Mouse (Mus musculus) intestine, embryonic 16.5 days (tissue): Measurements from ENCODE around the gene Spem2. TPM values are rescaled to one million over a fixed set of nuclear protein-coding genes. Genes with fewer than 3 reads are reported as not detected.
"Not testable (repeated sequence)": the region's sequence is repeated elsewhere in the genome, so short reads cannot be mapped to it uniquely, and the experiment has no call there.

Experiments used
- ATAC-seq: fragments of 200-750 bp; cut with Nextera tagmentation; 2 replicates; pipeline ENCODE4 v1.8.0; 2017; ENCODE audit warnings: moderate TSS enrichment, moderate library complexity
- H3K27ac ChIP-seq: fragments of 300-500 bp; sonication (generic); 2 replicates; pipeline ENCODE4 v1.5.1; 2014; ENCODE audit warnings: mild to moderate bottlenecking, low read length
- H3K27me3 ChIP-seq: fragments of 300-500 bp; sonication (generic); replicated peaks from 2 replicates; pipeline ENCODE4 v1.6.1; 2014; ENCODE audit warnings: low read length, control low read depth, mixed read lengths; ENCODE audit not compliant: control insufficient read depth, insufficient read depth
- H3K36me3 ChIP-seq: fragments of 300-500 bp; sonication (generic); 2 replicates; pipeline ENCODE4 v1.6.1; 2014; ENCODE audit warnings: low read length, control low read depth; ENCODE audit not compliant: control insufficient read depth, insufficient read depth
- H3K4me1 ChIP-seq: fragments of 300-500 bp; sonication (generic); 2 replicates; pipeline ENCODE4 v1.6.1; 2014; ENCODE audit warnings: low read length, control low read depth, mixed read lengths; ENCODE audit not compliant: control insufficient read depth, insufficient read depth
- H3K4me2 ChIP-seq: fragments of 300-500 bp; sonication (generic); 2 replicates; pipeline ENCODE4 v1.6.1; 2014; ENCODE audit warnings: low read depth, low read length, control low read depth
- H3K4me3 ChIP-seq: fragments of 300-500 bp; sonication (generic); 2 replicates; pipeline ENCODE4 v1.5.1; 2014; ENCODE audit warnings: mild to moderate bottlenecking, low read length
- H3K9ac ChIP-seq: fragments of 300-500 bp; sonication (generic); 2 replicates; pipeline ENCODE4 v1.6.1; 2014; ENCODE audit warnings: low read depth, low read length
- H3K9me3 ChIP-seq: fragments of 300-500 bp; sonication (generic); 2 replicates; pipeline ENCODE4 v1.6.1; 2016; ENCODE audit warnings: low read length, control low read depth; ENCODE audit not compliant: control insufficient read depth
- WGBS: fragments of 180-500 bp; shearing (Covaris S2); extraction: QIAGEN DNeasy Blood & Tissue Kit; methylation state at CpG from one replicate; pipeline ENCODE4 v1.1.7; 2014; 5-methylcytosine and 5-hydroxymethylcytosine counted together
- polyA plus RNA-seq: library from polyadenylated mRNA; unstranded; fragments of >200 nt; fragmentation: Nextera tagmentation; extraction: Ambion mirVana; gene quantifications from 2 replicates; pipeline ENCODE4 v1.2.1, GENCODE M21; 2015

Gene Spem2
- not detected in 2 replicates for polyA plus RNA-seq

GRCm38 (mm10) chr11:69818365-69818764, at the start of gene Spem2:
Gene Spem2, minus strand, starts transcription at chr11:69818465.
- Histone ChIP-seq H3K9me3 (peaks cover 9% of the 10 kb centered on the region), H3K9ac (no peak within 1 kb of the TSS), H3K4me2 (no peak within 1 kb of the TSS), H3K4me1 (no peaks in the 10 kb centered on the region), H3K4me3 (no peak within 1 kb of the TSS), H3K27ac (no peak within 1 kb of the TSS), H3K36me3 (no peaks in the 10 kb centered on the region), H3K27me3 (no peaks in the 10 kb centered on the region)
- ATAC-seq = no peak
- 77% methylated on average over 2 of the region's 2 CpGs for WGBS

GRCm38 (mm10) chr11:69867335-69867734, 49.1 kb upstream of the Spem2 start:
- H3K9me3 ChIP-seq = no peaks in the 10 kb centered on the region
- H3K36me3 ChIP-seq = no peaks in the 10 kb centered on the region
- no peaks in the 10 kb centered on the region for H3K4me1 ChIP-seq
- no peak overlapping the region for H3K27ac ChIP-seq
- H3K27me3 ChIP-seq = no peaks in the 10 kb centered on the region
- no peak for ATAC-seq
- H3K4me2 ChIP-seq = no peak overlapping the region
- WGBS = 60% methylated on average over 9 of the region's 9 CpGs
- H3K4me3 ChIP-seq = no peak overlapping the region
- no peak overlapping the region for H3K9ac ChIP-seq

GRCm38 (mm10) chr11:69865561-69865960, 47.3 kb upstream of the Spem2 start:
- no peak overlapping the region for H3K27ac ChIP-seq
- WGBS = 80% methylated on average over 9 of the region's 9 CpGs
- H3K4me1 ChIP-seq = no peaks in the 10 kb centered on the region
- H3K4me2 ChIP-seq = no peak overlapping the region
- no peak overlapping the region for H3K4me3 ChIP-seq
- no peak overlapping the region for H3K9ac ChIP-seq
- no peaks in the 10 kb centered on the region for H3K27me3 ChIP-seq
- H3K9me3 ChIP-seq = no peaks in the 10 kb centered on the region
- H3K36me3 ChIP-seq = no peaks in the 10 kb centered on the region
- ATAC-seq = no peak

GRCm38 (mm10) chr11:69864138-69864860, 46.0 kb upstream of the Spem2 start:
- H3K9me3 ChIP-seq = no peaks in the 10 kb centered on the region
- no peaks in the 10 kb centered on the region for H3K36me3 ChIP-seq
- no peak overlapping the region for H3K4me3 ChIP-seq
- no peak overlapping the region for H3K4me2 ChIP-seq
- 57% methylated on average over 8 of the region's 8 CpGs for WGBS
- H3K27ac ChIP-seq = no peak overlapping the region
- H3K9ac ChIP-seq = no peak overlapping the region
- no peaks in the 10 kb centered on the region for H3K27me3 ChIP-seq
- ATAC-seq = no peak
- no peaks in the 10 kb centered on the region for H3K4me1 ChIP-seq

GRCm38 (mm10) chr11:69863729-69864128, 45.5 kb upstream of the Spem2 start:
- H3K4me1 ChIP-seq, H3K36me3 ChIP-seq, H3K9me3 ChIP-seq, H3K4me2 ChIP-seq, H3K4me3 ChIP-seq, H3K27ac ChIP-seq, H3K9ac ChIP-seq, ATAC-seq, H3K27me3 ChIP-seq: not testable (repeated sequence)
- 56% methylated on average over 3 of the region's 3 CpGs for WGBS

GRCm38 (mm10) chr11:69858113-69858998, 40.1 kb upstream of the Spem2 start, which contains the start of gene Tnk1:
Gene Tnk1, minus strand, starts transcription at chr11:69858730.
- Histone ChIP-seq H3K4me1 (peaks cover 5% of the 10 kb centered on the region; the same call in 1 of the 2 replicates), H3K9ac (peak within 1 kb of the TSS; percentile 74), H3K27me3 (no peaks in the 10 kb centered on the region), H3K4me2 (peak within 1 kb of the TSS; percentile 28), H3K36me3 (no peaks in the 10 kb centered on the region), H3K9me3 (no peaks in the 10 kb centered on the region), H3K4me3 (peak within 1 kb of the TSS; percentile 51), H3K27ac (peak within 1 kb of the TSS; percentile 82)
- ATAC-seq = peak; percentile 95
- WGBS = 18% methylated on average over 30 of the region's 30 CpGs

GRCm38 (mm10) chr11:69855347-69855746, 37.1 kb upstream of the Spem2 start:
- 38% methylated on average over 16 of the region's 16 CpGs for WGBS
- peaks cover 11% of the 10 kb centered on the region; the same call in 1 of the 2 replicates for H3K36me3 ChIP-seq
- peaks cover 5% of the 10 kb centered on the region; the same call in 1 of the 2 replicates for H3K4me1 ChIP-seq
- H3K4me3 ChIP-seq = no peak overlapping the region
- H3K4me2 ChIP-seq = no peak overlapping the region
- ATAC-seq = no peak
- no peak overlapping the region for H3K27ac ChIP-seq
- no peaks in the 10 kb centered on the region for H3K9me3 ChIP-seq
- H3K9ac ChIP-seq = no peak overlapping the region
- H3K27me3 ChIP-seq = no peaks in the 10 kb centered on the region

- 82% methylated on average over 10 of the region's 10 CpGs for WGBS
- H3K9ac ChIP-seq = no peak overlapping the region
- H3K4me2 ChIP-seq = no peak overlapping the region
- no peak overlapping the region for H3K4me3 ChIP-seq
- H3K4me1 ChIP-seq = peaks cover 5% of the 10 kb centered on the region; the same call in 1 of the 2 replicates
- no peaks in the 10 kb centered on the region for H3K9me3 ChIP-seq
- H3K36me3 ChIP-seq = peaks cover 13% of the 10 kb centered on the region; the same call in 1 of the 2 replicates
- no peak for ATAC-seq
- H3K27ac ChIP-seq = no peak overlapping the region
- no peaks in the 10 kb centered on the region for H3K27me3 ChIP-seq
These were observed 36.4 kb upstream of the Spem2 start for GRCm38 (mm10) chr11:69854680-69855079.

- H3K9me3 ChIP-seq = no peaks in the 10 kb centered on the region
- no peak overlapping the region for H3K4me2 ChIP-seq
- H3K27me3 ChIP-seq = no peaks in the 10 kb centered on the region
- no peak overlapping the region for H3K9ac ChIP-seq
- 44% methylated on average over 7 of the region's 7 CpGs for WGBS
- H3K4me3 ChIP-seq = no peak overlapping the region
- peak; percentile 63 for ATAC-seq
- H3K36me3 ChIP-seq = peaks cover 15% of the 10 kb centered on the region; the same call in 1 of the 2 replicates
- peak overlapping the region; percentile 1; the same call in 1 of the 2 replicates for H3K27ac ChIP-seq
- peaks cover 5% of the 10 kb centered on the region; the same call in 1 of the 2 replicates for H3K4me1 ChIP-seq
These were observed 35.7 kb upstream of the Spem2 start for GRCm38 (mm10) chr11:69853994-69854393.
